Mouse (Mus musculus): ENCODE results near the gene Usp35.

Usp35 gene

DNA sequence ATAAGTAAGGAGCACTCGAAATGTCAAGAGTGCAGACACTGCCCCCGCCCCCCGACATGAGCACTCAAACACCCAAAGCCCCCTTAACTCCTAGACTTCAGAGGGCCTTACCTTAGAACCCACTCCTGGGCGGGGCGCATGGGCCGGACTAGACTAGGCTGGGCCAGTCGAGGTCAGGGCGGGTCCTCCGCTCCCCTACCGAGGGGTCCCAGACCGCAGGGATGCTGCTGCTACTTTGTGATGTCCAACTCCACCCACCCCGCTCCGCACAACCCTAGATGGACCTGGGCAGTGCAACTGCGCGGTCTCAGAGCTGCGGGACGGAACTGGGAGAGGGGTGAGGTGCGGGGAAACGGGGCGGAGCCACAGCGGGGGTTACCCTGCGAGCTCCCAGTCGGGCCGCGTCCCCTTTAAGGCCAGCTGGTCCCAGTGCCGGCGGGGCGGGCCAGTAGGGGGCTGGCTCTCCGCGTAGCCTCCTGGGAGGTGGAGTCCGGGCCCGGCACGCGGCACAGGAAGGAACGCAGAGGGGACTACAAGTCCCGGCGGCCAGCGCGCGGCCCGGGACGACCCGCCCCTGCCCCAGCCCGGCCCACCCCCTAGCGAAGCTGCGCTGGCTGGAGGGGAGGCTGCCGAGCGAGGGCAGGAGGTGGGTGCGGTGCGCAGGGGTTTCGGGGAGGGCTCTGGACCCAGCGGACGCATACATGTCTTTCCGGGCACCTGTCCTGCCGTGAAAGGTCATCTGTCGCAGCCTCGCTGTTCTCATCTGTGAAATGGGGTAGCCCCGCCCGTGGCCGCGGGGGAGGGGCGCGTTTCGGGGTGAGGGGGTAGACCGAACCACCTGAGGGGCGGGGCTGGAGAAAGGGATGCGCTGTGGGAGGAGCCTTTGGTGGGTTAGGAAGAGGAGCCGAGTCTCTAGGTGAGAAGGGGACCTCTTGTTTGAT lies at the start of gene Usp35, which contains the start of gene Kctd21:
TSS of gene Usp35 (minus strand) at position 295 of the 941 bp plus-strand sequence.
TSS of gene Kctd21 (plus strand) at position 602 of the 941 bp plus-strand sequence.
- DNase-seq (ENCODE audit: low read depth in 2 of 2, low spot score in 2 of 2), result peak; percentile 86 to 93

DNA sequence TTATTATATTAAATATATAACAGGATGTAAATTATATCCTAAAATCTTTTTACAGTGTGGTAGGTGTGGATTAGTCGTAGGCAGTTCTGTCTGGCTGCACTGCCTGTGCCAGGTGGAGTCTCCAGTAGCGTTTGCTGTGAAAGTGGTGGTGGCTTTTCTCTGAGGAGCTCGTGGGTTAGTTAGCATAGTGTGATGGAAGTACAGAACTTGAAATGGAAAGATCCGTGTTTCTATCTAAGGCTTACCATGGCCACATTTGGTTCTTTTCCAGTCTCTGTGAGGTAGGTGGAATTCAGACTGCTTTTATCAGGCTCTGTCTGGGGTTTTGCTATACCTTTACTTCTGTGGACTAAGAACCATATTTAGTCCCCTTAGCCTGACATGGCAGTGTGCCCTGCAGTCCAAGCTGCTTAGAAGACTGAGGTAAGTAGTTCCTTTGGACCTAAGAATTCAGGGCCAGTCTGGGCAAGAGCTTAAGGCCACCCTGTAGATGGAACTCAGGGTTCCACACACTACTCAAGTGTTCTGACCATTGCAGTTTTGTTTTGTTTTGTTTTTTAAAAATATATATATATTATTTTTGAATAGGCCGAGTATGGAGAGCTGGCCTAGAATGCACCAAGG lies 48.8 kb upstream of the Usp35 start:
- DNase-seq (ENCODE audit: low read depth in 2 of 2, low spot score in 2 of 2), result no peak

DNA sequence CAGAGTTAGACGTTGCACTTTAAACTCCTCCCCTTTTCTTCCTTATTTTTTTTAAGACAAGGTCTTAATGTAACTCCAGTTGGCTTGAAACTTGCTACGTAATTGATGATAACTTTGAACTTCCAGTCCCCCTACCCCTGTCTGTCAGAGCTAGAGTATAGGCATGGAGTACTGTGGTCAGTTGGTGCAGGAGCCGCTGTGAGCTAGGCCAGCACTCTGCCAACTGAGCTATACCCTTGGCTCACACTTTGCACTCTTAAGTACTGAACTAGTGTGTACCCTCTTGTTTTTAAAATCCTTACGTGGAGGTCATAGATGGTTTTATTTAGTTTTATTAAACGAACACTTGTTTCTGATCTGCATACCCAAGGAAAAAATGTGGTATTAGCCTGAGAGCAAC lies 47.5 kb upstream of the Usp35 start:
- DNase-seq (ENCODE audit: low read depth in 2 of 2, low spot score in 2 of 2), result no peak

DNA sequence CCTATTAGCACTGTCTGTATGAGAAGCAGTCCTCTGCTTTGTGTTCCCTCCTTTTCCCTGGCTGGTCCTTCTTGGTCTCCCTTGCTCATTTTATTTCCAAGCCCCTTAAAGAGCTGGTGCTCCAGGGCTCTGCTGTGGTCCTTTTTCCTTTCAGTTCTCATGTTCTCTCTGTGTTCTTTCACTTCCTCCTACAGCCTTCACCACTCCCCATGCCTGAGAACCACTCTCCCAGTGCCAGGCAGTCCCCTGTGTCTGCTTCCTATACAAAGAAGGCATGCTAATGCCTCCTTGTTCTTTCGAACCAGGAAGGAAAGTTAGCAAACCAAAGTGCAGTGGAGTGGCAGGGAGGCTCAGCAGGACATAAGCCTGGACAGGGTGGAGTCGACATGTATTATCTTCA lies 44.1 kb upstream of the Usp35 start:
- DNase-seq (ENCODE audit: low read depth in 2 of 2, low spot score in 2 of 2), result no peak

DNA sequence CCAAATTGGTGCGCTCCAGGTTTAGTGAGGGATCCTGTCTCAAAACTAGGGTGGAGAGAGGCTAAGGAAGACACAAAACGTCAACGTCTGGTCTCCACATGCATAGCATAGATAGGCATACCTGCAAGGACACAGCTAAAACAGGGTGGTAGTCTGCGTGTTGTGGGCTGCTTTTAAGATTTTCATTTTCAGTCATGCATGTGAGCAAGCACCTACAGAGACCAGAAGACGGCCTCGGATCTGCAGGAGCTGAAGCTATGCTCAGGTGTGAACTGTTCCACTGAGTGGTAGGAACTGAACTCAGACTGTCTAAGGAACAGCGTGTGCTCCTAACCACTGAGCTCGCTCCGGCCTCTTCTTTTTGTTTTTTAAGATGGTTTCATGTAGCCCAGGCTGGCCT lies 43.3 kb upstream of the Usp35 start:
- no peak for DNase-seq (ENCODE audit: low read depth in 2 of 2, low spot score in 2 of 2)

DNA sequence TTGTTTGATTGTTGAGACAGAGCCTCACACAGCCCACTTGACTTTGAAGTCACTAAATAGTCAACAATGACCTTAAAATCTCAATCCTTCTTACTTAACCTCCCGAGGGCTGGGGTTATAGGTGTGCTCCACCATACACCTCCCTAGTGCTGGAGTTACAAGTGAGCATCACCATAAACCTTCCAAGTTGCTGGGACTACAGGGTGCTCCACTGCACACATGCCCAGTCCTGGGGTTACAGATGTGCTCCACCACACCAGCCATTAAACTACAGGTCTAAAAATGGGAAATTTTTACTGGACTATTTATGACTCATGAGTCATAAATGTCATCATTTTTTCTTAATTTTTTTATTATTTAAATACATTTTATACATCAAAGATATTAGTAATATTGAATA lies 34.1 kb upstream of the Usp35 start:
- no peak for DNase-seq (ENCODE audit: low read depth in 2 of 2, low spot score in 2 of 2)

DNA sequence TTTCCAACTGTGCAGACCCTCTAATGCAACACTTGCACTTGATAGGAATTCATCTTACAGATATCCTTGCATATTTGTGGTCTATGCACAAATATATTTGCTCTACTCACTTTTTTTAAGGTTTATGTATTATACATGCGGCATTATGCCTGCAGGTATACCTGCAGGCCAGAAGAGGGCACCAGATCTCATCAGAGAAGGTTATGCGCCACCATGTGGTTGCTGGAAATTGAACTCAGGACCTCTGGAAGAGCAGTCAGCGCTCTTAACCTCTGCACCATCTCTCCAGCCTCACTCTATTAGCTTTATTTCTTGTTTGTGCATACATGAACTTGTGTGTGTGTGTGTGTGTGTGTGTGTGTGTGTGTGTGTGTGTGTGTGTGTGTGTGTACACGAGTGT lies 29.6 kb upstream of the Usp35 start:
- peak; percentile 9 to 24 for DNase-seq (ENCODE audit: low read depth in 2 of 2, low spot score in 2 of 2)

DNA sequence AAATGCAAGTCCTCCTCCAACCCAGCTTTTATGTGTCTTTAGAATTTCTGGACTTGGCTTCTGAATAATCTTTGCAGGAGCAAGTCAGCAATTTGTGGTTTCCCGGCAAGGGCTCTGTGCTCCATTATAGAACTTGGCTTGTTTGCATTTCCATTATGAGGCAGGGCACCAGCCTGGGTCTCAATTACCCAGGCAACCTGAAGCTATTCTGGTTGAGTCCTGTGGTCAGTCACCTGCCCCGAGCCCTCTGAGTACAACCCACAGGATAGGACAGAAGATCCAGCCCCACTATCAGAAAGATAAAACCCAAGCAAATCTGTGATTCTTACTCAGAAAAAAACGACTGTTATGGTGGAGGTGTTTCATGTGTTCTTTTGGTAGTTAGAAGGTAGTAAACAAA lies 29.1 kb upstream of the Usp35 start:
- no peak for DNase-seq (ENCODE audit: low read depth in 2 of 2, low spot score in 2 of 2)

DNA sequence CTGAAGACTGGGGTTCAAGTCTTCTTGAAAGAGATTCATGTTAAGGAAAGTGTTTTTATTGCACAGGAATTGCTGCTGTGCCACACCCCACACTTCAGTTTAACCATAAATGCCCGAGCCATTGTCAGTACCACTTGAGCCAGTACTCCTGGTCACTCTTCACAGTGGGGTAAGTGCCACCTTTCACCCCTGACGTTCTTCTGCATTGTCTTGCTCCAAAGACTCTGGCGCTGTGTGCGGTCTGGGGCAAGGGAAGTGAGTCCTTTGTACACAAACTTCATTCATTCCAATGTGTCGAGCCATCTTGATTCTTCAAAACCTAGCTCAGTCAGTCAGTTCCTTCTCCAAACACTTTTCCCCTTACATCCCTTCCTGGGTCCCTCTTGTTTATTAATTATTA lies 28.3 kb upstream of the Usp35 start:
- DNase-seq (ENCODE audit: low read depth in 2 of 2, low spot score in 2 of 2), result no peak

DNA sequence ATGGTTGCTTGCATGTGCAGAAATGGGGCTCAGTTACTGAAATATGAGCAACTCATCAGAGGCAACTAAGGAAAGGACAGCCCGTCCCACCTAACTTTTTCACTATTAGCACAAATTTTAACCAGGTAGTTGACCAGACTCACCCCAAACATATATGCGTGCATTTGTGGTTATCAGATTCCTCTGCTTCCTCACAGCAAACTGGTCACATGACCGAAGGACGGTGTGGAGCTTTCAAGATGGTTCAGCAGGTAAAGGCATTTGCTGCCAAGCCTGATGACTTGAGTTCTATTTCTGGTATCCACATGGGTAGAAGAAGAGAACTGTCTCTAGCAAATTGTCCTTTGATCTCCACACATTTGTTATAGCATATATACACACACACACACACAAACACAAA lies 26.5 kb upstream of the Usp35 start:
- DNase-seq (ENCODE audit: low read depth in 2 of 2, low spot score in 2 of 2), result no peak

DNA sequence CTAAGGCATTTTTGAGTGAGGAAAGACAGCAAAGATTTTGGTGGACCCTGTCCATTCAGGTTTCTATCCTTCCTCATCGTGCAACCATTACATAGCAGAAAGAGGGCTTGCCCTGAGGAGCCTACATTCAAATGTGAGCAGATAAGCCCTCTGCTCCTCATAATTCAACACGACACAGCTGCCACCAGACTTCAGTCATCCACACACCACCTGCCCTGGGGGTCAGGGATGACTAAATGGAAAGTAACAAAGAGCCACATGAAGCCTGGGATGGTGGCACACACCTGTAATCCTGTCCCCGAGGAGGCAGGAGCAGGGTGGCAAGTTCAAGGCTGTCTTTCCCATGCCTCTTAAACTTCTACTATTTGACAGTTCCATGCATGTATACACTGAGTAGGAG lies 26.0 kb upstream of the Usp35 start:
- no peak for DNase-seq (ENCODE audit: low read depth in 2 of 2, low spot score in 2 of 2)

DNA sequence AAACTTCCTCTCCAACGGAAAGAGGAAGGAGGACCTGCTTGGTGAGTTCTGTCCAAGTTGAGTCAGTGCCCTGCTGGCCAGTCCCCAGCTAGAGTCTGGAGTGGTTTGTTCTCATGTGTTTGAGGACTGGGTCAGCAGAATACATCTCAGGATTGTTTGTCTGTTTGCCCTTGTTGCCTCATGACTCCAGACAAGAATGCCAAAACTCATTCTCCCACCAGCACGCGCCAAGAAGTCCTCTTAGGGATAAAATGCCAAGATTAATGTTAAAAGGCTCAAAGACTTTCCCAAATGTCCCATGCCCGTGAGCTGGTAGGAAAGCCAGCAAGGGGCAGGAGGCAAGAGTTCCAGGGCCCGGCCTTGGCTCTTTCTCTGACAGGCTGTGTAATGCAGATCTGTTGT lies 25.1 kb upstream of the Usp35 start:
- DNase-seq (ENCODE audit: low read depth in 2 of 2, low spot score in 2 of 2), result no peak

DNA sequence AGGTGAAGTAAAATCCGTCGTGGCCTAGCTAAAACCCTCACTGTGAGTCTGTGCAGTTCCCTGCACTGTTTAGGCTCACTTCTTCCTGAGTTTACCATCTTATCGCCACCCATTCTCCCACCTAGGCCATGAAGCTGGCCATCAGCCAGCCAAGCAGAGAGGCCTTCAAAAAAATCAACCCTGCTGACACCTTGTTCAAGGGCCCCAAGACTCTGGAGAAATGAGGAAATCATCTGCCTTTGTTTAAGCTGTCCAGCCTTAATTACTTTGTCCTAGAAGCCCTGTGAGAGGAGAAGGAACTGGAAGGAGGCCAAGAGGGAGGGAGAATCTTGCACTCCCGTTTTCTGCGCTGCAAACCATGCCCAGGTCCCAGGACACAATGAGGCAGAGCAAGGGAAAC lies 24.4 kb upstream of the Usp35 start:
- DNase-seq (ENCODE audit: low read depth in 2 of 2, low spot score in 2 of 2), result no peak

DNA sequence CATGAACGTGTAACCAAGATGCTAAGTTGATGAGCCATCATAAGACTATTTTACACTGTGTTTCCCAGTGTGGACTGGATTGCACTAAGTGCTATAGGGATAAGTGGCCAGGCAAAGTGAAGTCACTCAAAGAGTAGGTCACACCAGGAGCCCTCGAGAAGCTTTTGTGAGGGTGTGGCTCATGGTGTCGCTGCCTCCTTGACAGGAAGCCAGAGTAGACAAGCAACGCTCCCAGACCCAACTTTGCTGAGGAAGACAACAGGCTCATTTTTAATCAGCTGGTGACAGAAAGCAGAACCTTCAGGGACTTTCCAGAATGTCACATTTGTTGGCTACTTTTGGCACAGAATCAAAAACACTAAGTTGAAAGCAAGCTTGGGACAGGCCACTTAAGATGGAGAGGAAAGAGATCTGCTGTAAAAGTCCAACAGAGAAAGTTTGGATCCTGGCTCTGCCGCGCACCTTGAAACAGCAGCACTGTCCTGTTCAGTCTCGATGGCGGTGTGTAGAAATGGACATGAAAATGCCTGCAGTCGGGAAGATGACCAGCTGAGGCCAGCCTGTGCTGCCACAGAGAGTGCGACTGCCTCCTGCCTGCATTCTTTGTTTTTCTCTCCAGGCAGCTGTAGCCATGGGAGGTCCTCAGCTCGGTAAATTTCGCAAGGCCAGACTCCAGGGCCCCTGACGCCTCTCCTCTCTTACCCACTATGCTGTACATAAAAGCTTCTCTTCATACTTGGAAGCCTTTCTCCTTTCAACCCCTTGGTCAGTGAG lies 23.4 kb upstream of the Usp35 start:
- no peak for DNase-seq (ENCODE audit: low read depth in 2 of 2, low spot score in 2 of 2)

DNA sequence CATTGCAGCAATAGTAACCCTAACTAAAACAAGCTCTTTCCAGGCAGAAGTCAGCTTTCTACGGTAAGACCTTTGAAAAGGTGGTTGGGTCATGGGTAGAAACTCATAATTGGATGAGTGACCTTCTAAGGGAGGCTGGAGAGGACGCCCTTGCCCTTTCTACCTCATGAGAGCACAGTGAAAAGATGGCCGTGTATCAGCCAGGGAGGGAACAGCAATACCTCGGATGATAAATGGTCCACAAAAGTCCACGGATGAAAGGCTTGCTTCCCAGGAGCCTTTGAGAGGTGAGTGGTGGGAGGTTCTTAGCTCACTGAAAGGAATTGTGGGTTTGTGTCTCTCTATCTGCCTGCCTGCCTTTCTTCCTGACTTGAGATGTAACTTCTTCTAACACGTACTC lies 21.5 kb upstream of the Usp35 start:
- DNase-seq (ENCODE audit: low read depth in 2 of 2, low spot score in 2 of 2), result no peak

DNA sequence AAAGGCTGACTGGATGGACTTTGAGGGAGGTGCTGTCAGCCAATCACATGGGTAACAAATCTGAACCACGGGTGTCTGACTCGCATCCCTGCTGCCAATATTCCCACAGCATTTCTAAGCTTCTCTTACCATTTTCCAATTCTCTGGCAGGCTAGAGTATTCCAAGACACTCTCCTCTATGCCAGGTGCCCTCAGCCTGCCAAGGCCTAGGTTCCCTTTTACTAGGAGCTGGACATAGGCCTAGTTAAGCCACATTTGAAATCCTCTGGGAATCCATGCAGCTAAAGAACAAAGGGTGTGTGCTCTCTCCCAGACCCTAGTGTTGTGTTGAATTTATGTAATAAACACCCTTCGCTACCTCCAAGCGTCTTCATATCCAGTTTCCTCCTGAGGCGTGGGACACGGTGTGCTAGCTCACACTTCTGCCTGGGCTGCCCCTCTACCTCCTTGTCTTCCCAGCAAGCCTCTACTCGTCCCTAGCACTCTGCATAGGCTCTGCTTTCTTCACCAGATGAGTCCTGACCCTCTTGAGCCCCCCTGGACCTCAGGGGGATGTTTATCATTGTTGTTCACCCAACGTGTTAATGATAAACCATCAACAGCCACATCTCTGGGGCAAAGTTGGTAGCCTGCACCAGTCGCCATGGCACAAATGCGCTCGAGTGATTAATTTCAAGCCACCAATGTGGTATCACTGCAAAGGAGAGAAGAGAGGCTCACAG lies 20.1 kb upstream of the Usp35 start:
- no peak for DNase-seq (ENCODE audit: low read depth in 2 of 2, low spot score in 2 of 2)

DNA sequence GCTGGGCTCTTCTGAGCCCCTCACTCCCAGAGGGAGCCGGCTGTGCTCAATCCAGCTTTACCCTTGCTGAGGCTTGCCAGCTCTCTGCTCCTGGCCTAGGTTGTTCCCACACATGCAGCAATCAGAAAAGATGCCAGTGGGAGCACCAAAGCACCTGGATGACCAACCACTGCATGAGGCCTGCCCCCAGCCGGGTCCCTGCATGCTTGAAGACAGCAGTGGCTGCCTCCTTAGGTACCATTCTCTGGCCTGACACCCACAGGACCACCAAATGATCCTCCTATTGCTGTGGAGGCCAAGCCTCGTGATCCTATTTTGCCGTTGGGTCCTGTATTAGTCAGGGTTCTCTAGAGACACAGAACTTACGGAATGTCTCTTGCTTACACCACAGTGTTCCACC lies 19.1 kb upstream of the Usp35 start:
- DNase-seq (ENCODE audit: low read depth in 2 of 2, low spot score in 2 of 2), result no peak

DNA sequence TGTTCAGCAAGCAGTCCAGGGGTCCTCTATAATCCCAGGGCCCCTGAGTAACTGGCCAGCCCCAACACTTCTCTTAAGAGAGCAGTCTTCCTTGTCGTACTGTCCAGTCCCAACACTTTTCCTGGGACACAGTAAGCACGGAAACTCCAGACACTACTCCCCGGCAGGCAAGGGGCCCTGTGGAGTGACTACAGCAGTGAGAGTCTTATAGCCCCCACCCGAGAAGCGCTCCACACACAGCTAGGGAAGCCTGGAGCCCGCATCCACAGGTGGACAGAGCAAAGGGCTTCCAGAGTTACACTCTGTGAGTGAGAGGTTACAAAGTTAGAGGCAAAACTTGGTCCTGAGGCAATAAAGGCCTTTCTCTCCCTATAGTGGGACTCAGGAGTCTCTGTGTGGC lies 17.6 kb upstream of the Usp35 start:
- DNase-seq (ENCODE audit: low read depth in 2 of 2, low spot score in 2 of 2), result no peak

DNA sequence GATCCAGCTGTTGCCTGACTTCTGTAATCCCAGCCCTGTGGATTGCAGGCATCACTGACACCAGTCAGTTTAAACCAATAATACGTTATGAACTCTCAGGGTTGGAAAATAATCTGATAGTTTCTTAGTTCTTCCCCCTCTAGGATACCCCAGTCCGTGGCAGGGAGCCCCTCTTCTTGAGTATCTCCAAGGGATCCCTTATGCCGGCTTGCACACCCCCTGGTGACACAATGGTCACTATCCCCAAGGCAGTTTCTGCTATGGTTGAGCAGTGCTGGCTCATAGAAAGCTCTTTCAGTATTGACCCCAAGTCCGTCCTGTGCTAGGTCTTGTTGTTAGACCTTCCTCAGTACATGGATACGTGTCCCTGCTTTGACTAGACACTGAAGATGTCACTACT lies 17.0 kb upstream of the Usp35 start:
- no peak for DNase-seq (ENCODE audit: low read depth in 2 of 2, low spot score in 2 of 2)

DNA sequence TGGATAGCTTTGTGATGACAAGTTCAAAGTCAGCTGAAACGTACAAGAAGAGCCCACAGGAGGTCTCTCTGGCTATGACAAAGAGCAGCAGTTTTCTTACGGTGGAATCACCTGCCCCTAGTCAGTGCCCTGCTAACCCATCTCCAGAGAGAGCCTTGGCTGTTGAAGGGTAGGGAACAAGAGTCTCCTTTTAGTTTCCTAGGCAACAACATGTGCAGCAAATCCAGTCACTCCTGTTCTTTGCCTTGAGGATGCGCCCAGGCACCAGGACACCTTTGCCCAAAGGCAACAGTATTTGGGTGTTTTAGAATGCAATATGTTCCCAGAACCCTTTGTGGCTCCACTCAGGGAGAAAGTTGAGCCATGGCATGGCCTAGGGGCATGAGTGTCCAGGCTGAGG lies 16.5 kb upstream of the Usp35 start:
- no peak for DNase-seq (ENCODE audit: low read depth in 2 of 2, low spot score in 2 of 2)

DNA sequence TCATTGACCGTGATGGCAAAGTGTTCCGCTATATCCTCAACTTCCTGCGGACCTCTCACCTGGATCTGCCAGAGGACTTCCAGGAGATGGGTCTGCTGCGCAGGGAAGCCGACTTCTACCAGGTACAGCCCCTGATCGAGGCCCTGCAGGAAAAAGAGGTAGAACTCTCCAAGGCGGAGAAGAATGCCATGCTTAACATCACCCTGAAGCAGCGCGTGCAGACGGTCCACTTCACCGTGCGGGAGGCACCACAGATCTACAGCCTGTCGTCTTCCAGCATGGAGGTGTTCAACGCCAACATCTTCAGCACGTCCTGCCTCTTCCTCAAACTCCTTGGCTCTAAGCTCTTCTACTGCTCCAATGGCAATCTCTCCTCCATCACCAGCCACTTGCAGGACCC lies 15.6 kb upstream of the Usp35 start:
- no peak for DNase-seq (ENCODE audit: low read depth in 2 of 2, low spot score in 2 of 2)

Measured in CD8-positive naive resting alpha-beta T cell, adult 2 months (primary cell).